Mouse (Mus musculus) cortical plate, adult 2 months (tissue): ENCODE results near the gene Car6.

ENCODE experiments used
- CTCF ChIP-seq: fragments of 200-500 bp; IDR thresholded peaks from 2 replicates; pipeline ENCODE4 v1.5.1; 2011; ENCODE audit warnings: mild to moderate bottlenecking, control low read depth, low read length; ENCODE audit not compliant: insufficient read depth; ENCODE audit errors: extremely low read depth
- POLR2A ChIP-seq: fragments of 200-500 bp; IDR thresholded peaks from 2 replicates; pipeline ENCODE4 v1.6.1; 2011; ENCODE audit warnings: mild to moderate bottlenecking, low read length, control low read depth; ENCODE audit not compliant: insufficient read depth; ENCODE audit errors: extremely low read depth

- TF ChIP-seq POLR2A, result no peak
- no peak for TF ChIP-seq CTCF
Observed at GRCm38 (mm10) chr4:150234599-150235327, 33.6 kb upstream of the Car6 start.
